Mouse (Mus musculus): ENCODE results near the gene Fam166a.

GRCm38 (mm10) chr2:25211121-25211670 lies 7.3 kb upstream of the Fam166a start, which contains the start of gene Nelfb:
- TF ChIP-seq POLR2A (IDR thresholded peaks at IDR 0.05; ENCODE audit: borderline replicate concordance, insufficient read depth, low read length), result peak; percentile 78
- TF ChIP-seq CTCF (IDR thresholded peaks at IDR 0.05; ENCODE audit: borderline replicate concordance, insufficient read depth, low read depth, low read length), result no peak
